Mouse (Mus musculus) bone marrow macrophage, adult 2 months (primary cell): ENCODE results near the gene H2-K1.

Source experiments
- CTCF ChIP-seq: IDR thresholded peaks from 2 replicates; pipeline ENCODE4 v1.5.1; 2012; ENCODE audit warnings: low read depth, mild to moderate bottlenecking, low read length, moderate library complexity
- POLR2A ChIP-seq: IDR thresholded peaks from 2 replicates; pipeline ENCODE4 v1.6.1; 2012; ENCODE audit warnings: mild to moderate bottlenecking, low read depth, low read length, borderline replicate concordance

- TF ChIP-seq POLR2A: no peak
- no peak for TF ChIP-seq CTCF
Measured at GRCm38 (mm10) chr17:33969394-33969793, 30.8 kb downstream of the H2-K1 start.
